Mouse (Mus musculus): ENCODE data around the gene Snx9. TPM values are rescaled to one million over a fixed set of nuclear protein-coding genes. Genes with fewer than 3 reads are reported as not detected.

Gene Snx9
- polyA plus RNA-seq, 1 experiment from 2014 or later, result 8.1 TPM

DNA sequence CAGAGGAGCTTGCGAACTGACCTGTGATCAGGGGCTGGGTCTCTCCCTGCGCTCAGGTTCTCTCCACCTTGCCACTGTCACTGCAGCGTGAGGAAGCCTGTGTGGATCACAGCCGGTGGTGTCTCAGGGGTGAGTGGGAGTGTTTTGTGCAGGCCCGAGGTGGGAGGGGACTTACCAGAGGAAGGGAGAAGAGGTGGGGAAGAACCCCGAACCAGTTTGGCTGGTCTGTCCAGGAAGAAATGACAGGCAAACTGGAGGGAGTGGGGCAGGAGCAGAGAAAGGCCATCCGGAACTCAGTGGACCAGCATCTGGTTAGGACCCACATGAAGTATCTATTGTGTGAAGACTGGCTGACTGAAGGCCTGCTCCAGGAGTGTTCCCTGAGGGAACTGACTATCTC lies 118.0 kb downstream of the Snx9 start:
- Histone ChIP-seq H3K4me2 (no peak overlapping the region), H3K9ac (replicated peaks) (no peak overlapping the region), H3K36me3 (no peaks in the 10 kb centered on the region), H3K4me3 (replicated peaks) (no peak overlapping the region), H3K9me3 (replicated peaks) (no peaks in the 10 kb centered on the region), H3K27me3 (replicated peaks) (no peaks in the 10 kb centered on the region), H3K27ac (replicated peaks) (no peak overlapping the region), H3K4me1 (no peaks in the 10 kb centered on the region)
- 75% methylated on average over 7 of the region's 7 CpGs for WGBS
- ATAC-seq (ENCODE audit: low FRiP score), result no peak

DNA sequence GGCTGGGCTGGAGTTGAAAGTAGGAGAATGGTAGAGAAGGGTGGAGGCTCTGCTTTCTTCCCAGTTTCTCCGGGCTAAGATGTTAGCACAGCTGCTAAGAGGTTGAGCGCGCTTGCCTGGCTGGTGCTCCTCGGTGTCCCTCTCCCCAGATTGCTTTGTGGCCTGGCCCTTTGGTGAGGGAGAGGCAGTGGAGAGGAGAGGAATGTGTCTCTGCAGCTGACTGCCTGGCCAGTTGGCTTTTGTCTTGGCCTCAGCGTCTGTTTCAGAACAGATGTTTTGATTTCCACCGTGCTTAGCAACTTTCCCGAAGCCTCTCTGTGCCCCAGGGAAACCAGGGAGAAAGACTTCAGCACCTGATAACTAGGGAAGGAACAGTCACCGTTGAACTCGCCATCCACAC lies 118.7 kb downstream of the Snx9 start:
- H3K4me1 ChIP-seq, result no peaks in the 10 kb centered on the region
- H3K36me3 ChIP-seq, result no peaks in the 10 kb centered on the region
- H3K4me2 ChIP-seq, result no peak overlapping the region
- no peak for ATAC-seq (ENCODE audit: low FRiP score)
- 68% methylated on average over 9 of the region's 9 CpGs for WGBS
- no peak overlapping the region for H3K9ac ChIP-seq (replicated peaks)
- H3K4me3 ChIP-seq (replicated peaks), result no peak overlapping the region
- no peak overlapping the region for H3K27ac ChIP-seq (replicated peaks)
- no peaks in the 10 kb centered on the region for H3K27me3 ChIP-seq (replicated peaks)
- no peaks in the 10 kb centered on the region for H3K9me3 ChIP-seq (replicated peaks)

DNA sequence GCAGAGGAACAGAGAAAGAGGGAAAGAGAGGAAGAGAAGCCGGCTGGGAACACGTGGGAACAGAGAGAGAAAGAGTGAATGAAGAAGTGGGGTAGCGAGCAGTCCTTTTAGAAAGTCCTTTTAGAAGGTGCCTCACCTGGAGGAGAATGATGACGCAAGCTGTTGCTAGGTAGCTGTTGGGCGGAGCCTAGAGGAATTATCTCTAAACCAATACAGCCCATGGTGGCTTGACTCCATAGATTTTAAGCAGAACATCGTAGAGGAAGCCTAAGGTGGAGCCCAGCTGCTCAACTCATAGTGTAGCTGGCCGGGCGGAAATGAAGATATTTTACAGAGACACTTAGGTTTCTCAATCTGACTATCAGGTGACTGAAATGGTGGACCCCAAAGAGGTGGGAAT lies 122.6 kb downstream of the Snx9 start:
- H3K27me3 ChIP-seq (replicated peaks), result no peaks in the 10 kb centered on the region
- ATAC-seq (ENCODE audit: low FRiP score), result no peak
- 96% methylated on average over 8 of the region's 8 CpGs for WGBS

DNA sequence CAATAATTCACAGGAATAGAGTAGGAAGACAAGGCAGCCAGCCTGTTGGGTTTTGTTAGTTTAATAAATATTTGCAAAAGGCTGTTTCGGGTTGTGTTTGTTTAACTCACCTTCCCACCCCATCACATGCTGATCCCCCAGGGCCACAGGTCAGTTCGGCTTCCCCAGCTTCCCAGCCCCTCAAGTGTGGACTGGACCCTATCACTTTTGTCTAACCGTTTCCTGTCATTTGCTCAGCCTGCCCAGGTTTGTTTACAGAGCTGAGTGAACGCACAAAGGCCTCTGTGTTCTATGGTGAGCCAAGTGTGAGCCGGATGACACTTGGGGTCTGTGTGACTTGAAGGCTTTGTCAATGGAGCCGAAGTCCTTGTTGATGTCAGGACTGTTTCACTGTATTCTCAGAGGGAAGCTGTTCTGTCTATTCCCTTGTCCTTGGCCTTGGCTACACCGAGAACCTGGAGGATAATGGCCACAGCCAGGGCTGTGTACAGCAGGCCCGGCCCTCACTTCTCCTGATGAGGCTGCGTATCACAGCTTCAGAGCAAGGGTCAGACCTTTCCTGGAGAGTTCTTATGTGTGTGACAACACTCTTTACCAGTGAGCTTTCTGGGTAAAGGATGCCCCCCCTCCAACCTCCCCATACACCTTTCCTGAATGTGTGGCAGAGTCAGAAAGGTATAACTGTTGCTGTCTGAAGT lies 124.1 kb downstream of the Snx9 start:
- Histone ChIP-seq H3K4me3 (replicated peaks) (no peak overlapping the region), H3K9me3 (replicated peaks) (no peaks in the 10 kb centered on the region), H3K27ac (replicated peaks) (no peak overlapping the region), H3K4me1 (no peaks in the 10 kb centered on the region), H3K27me3 (replicated peaks) (no peaks in the 10 kb centered on the region), H3K4me2 (no peak overlapping the region), H3K9ac (replicated peaks) (no peak overlapping the region), H3K36me3 (no peaks in the 10 kb centered on the region)
- 65% methylated on average over 9 of the region's 9 CpGs for WGBS
- ATAC-seq (ENCODE audit: low FRiP score), result no peak

More for the DNA sequence above, 122.6 kb downstream of the Snx9 start:
- Histone ChIP-seq H3K9ac (replicated peaks) (no peak overlapping the region), H3K4me1 (no peaks in the 10 kb centered on the region), H3K4me3 (replicated peaks) (no peak overlapping the region), H3K36me3 (no peaks in the 10 kb centered on the region), H3K4me2 (no peak overlapping the region), H3K27ac (replicated peaks) (no peak overlapping the region), H3K9me3 (replicated peaks) (no peaks in the 10 kb centered on the region)

DNA sequence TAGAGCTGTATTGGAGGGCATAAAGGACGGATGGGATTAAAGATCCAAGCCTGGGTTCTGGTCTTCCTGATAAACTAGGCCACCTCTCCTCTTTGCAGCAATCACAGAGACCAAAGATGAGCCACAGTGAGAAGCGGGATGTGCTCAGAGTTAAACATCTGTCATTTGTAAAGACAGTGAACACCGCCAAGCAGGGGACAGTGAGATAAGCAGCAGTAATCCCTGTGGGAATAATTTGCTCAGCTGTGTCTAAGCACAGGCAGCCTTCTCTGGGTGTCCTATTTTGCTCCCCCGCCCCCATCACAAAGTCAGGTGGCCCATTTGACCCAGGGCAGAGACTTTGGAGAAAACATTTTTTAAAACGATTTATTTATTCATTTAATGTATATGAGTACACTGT lies 125.6 kb downstream of the Snx9 start:
- 86% methylated on average over 5 of the region's 5 CpGs for WGBS
- ATAC-seq (ENCODE audit: low FRiP score), result no peak

DNA sequence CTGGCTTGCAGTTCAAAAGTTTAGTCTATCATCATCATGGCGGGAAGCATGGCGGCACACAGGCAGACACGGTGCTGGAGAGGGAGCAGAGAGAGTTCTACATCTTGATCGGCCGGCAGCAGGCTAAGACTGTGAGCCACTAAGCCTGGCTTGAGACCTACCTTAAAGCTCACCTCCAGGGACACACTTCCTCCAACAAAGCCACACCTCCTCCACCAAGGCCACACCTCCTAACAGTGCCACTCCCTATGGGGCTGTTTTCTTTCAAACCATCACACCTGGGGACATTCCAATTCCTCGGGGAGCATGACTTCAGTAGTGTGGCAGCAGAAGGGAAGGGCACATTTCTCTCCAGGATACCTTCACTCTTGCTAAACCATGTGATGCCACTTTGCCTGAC lies 127.4 kb downstream of the Snx9 start:
- Histone ChIP-seq H3K27me3 (replicated peaks) (no peaks in the 10 kb centered on the region), H3K27ac (replicated peaks) (no peak overlapping the region), H3K4me2 (no peak overlapping the region), H3K9ac (replicated peaks) (no peak overlapping the region), H3K4me1 (no peaks in the 10 kb centered on the region), H3K9me3 (replicated peaks) (no peaks in the 10 kb centered on the region), H3K4me3 (replicated peaks) (no peak overlapping the region), H3K36me3 (no peaks in the 10 kb centered on the region)
- ATAC-seq (ENCODE audit: low FRiP score), result no peak
- WGBS, result 61% methylated on average over 6 of the region's 6 CpGs

More for the DNA sequence above, 125.6 kb downstream of the Snx9 start:
- Histone ChIP-seq H3K27ac (replicated peaks) (no peak overlapping the region), H3K4me3 (replicated peaks) (no peak overlapping the region), H3K9ac (replicated peaks) (no peak overlapping the region), H3K9me3 (replicated peaks) (no peaks in the 10 kb centered on the region), H3K4me2 (no peak overlapping the region), H3K36me3 (no peaks in the 10 kb centered on the region), H3K27me3 (replicated peaks) (no peaks in the 10 kb centered on the region), H3K4me1 (no peaks in the 10 kb centered on the region)

DNA sequence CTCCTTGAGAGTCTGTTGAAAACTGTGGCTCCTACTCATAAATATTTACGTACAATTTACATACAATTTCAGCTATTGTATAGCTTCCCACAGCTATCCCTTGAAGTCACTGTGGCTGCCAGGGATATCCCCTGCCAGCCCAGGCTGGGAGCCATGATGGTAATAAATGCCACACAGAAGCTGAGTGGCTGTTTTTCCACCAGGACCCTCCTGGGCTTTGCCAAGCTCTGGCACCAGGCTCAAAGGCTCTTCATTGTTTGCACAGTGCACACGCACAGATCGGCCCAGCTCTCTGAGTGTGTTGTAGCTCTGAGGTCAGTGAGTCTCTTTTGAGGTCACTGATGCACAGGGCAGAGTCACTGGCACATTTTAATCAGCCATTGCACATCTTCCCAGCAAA lies 128.1 kb downstream of the Snx9 start:
- Histone ChIP-seq H3K4me1 (no peaks in the 10 kb centered on the region), H3K4me3 (replicated peaks) (no peak overlapping the region), H3K36me3 (no peaks in the 10 kb centered on the region), H3K27me3 (replicated peaks) (no peaks in the 10 kb centered on the region), H3K9me3 (replicated peaks) (no peaks in the 10 kb centered on the region), H3K9ac (replicated peaks) (no peak overlapping the region), H3K4me2 (no peak overlapping the region), H3K27ac (replicated peaks) (no peak overlapping the region)
- ATAC-seq (ENCODE audit: low FRiP score), result peak; percentile 35; the same call in 1 of the 2 replicates
- 45% methylated on average over 3 of the region's 3 CpGs for WGBS

DNA sequence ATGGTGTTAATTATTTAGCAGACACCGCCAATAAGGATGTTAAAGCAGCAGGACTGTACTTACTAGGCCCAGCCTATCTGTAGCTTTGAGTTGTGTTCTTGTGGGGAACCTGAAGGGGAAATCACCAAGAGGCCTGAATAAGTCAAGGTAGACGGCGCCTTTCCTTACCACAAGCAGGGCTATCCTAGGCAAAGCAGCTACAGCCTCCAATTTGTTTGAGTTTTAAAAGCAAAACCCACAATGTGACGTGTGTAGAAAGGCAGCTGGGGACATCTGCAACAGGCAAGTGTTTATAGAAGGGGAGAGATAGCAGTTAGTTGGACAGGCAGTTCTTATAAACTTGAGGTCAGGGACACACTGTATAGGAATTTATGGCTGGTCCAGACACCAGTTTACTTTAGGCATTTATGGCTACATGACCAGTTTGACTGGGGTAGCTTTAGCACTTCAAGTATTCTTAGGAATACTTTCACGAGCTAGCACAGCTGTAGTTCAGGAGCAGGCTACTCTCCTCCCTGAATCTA lies 129.2 kb downstream of the Snx9 start:
- no peaks in the 10 kb centered on the region for H3K27me3 ChIP-seq (replicated peaks)
- 85% methylated on average over 5 of the region's 5 CpGs for WGBS
- no peak overlapping the region for H3K27ac ChIP-seq (replicated peaks)
- no peaks in the 10 kb centered on the region for H3K9me3 ChIP-seq (replicated peaks)
- H3K4me3 ChIP-seq (replicated peaks), result no peak overlapping the region
- H3K4me1 ChIP-seq, result peaks cover 5% of the 10 kb centered on the region; the same call in 1 of the 2 replicates
- H3K36me3 ChIP-seq, result no peaks in the 10 kb centered on the region
- H3K9ac ChIP-seq (replicated peaks), result no peak overlapping the region
- no peak for ATAC-seq (ENCODE audit: low FRiP score)
- no peak overlapping the region for H3K4me2 ChIP-seq

DNA sequence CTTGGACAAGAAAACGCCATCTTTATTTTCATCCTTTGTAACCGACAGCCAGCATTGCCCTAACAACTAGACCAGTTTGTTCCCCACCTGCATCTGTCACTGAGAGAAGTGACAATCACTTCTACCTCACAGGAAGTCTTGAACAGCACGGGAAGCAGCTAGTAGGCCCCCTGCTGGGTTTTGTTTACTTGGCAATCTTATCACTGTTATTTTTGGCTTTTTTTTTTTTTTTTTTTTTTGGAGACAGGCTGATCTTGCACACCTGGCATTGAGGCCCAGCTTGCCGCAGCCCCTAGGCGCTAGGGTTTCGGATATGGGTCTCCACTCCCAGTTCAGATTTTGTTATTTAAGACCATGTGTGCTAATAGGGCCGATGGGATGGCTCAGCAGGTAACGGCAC lies 132.4 kb downstream of the Snx9 start:
- H3K36me3 ChIP-seq, result no peaks in the 10 kb centered on the region
- peaks cover 22% of the 10 kb centered on the region for H3K4me1 ChIP-seq
- WGBS, result 77% methylated on average over 8 of the region's 8 CpGs

DNA sequence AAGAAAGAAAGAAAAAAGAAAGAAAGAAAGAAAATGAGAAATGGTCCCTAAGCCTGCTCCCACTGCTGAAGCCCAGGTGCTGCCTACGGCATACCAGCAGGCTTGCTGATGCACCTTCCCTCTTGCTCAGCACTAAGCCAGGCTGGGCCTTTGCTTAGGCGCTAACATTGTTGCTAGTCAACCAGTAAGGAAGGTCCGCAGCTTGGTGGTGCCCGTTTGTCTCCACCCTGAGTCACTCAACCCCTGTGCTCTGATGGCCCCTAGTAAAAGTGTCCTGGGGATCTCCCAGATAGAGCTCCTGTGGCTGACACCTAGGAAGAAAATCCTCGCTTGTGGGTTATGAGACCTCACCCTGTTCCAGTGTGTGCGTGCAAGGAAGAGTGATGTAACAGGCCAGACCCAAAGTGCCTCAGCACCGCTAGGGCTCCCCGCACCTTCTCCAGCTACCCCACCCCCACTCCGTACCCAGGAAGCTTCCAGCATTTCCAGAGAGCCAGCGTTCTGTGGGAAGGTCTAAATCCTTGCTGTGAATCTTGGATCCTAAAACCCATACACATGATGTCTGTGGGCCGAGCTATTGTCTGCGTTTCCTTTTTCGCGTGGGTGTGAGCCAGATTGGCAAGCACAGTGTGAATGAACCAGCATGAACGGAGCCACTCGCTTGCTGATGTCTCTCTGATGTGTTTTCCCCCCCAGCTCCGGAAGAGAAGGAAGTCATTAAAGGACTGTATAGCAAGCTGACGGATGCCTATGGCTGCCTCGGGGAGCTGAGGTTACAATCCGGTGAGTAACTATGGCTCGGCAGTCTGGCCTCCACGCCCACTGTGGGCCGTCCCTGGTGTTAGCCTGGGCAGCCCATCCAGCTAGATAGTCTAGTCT lies 134.2 kb downstream of the Snx9 start:
- peak; percentile 41; the same call in 1 of the 2 replicates for ATAC-seq (ENCODE audit: low FRiP score)
- H3K4me1 ChIP-seq, result peaks cover 22% of the 10 kb centered on the region
- 34% methylated on average over 23 of the region's 23 CpGs for WGBS
- H3K4me2 ChIP-seq, result peak overlapping the region; percentile 37
- no peaks in the 10 kb centered on the region for H3K36me3 ChIP-seq
- H3K9me3 ChIP-seq (replicated peaks), result no peaks in the 10 kb centered on the region
- H3K27ac ChIP-seq (replicated peaks), result 0 out of 2 replicates have a peak overlapping the region, but pooled peaks have one; percentile 18
- 0 out of 2 replicates have a peak overlapping the region, but pooled peaks have one; percentile 0 for H3K4me3 ChIP-seq (replicated peaks)
- H3K9ac ChIP-seq (replicated peaks), result no peak overlapping the region
- H3K27me3 ChIP-seq (replicated peaks), result no peaks in the 10 kb centered on the region

More for the DNA sequence above, 132.4 kb downstream of the Snx9 start:
- Histone ChIP-seq H3K27me3 (replicated peaks) (no peaks in the 10 kb centered on the region), H3K4me2 (no peak overlapping the region), H3K4me3 (replicated peaks) (no peak overlapping the region), H3K9me3 (replicated peaks) (no peaks in the 10 kb centered on the region), H3K9ac (replicated peaks) (no peak overlapping the region), H3K27ac (replicated peaks) (no peak overlapping the region)
- no peak for ATAC-seq (ENCODE audit: low FRiP score)

DNA sequence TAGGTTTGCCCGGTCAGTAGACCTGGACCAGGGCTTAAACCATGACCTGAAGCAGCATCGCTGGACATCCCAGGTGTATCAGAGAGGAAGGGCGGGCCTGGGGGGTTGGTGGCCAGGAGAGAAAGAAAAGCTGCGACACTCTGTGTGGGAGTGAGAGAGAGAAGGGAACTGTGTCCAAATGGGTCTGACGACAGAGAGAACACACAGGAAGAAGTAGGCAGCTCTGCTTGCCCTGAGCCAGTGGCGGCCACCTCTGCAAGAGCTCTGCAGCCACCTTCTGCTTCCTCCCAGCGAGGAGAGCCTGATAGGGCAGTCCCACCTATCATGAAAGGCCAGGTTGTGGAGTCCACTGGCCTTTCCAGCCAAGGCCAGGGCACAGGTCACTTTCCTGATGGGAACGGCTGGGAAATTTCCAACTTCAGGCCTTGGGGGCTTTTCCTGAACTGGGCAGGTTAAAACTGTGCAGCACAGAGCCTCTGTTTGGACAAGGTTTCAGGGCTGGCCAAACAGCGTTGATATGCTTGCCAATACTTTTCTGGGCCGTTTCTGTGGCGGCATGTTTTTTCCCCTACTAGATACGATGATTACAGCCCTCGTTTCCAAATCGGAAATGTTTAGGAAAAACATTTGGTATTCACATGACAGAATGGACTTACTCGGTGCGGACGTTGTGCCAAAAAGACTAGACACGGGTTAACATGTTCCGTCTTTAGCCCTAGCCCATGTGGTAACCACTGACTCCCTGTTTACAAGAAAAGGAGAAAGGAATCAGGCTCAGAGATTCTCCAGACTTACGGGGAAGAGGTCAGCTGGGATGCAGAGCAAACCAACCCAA lies 135.3 kb downstream of the Snx9 start:
- Histone ChIP-seq H3K27me3 (replicated peaks) (no peaks in the 10 kb centered on the region), H3K4me3 (replicated peaks) (no peak overlapping the region), H3K36me3 (no peaks in the 10 kb centered on the region), H3K27ac (replicated peaks) (no peak overlapping the region), H3K9me3 (replicated peaks) (no peaks in the 10 kb centered on the region), H3K9ac (replicated peaks) (no peak overlapping the region), H3K4me1 (peaks cover 22% of the 10 kb centered on the region), H3K4me2 (peak overlapping the region; percentile 37; the same call in 1 of the 2 replicates)
- no peak for ATAC-seq (ENCODE audit: low FRiP score)
- WGBS, result 84% methylated on average over 20 of the region's 20 CpGs

Data from neural tube, embryonic 15.5 days (tissue).